In the genomic region with DNA sequence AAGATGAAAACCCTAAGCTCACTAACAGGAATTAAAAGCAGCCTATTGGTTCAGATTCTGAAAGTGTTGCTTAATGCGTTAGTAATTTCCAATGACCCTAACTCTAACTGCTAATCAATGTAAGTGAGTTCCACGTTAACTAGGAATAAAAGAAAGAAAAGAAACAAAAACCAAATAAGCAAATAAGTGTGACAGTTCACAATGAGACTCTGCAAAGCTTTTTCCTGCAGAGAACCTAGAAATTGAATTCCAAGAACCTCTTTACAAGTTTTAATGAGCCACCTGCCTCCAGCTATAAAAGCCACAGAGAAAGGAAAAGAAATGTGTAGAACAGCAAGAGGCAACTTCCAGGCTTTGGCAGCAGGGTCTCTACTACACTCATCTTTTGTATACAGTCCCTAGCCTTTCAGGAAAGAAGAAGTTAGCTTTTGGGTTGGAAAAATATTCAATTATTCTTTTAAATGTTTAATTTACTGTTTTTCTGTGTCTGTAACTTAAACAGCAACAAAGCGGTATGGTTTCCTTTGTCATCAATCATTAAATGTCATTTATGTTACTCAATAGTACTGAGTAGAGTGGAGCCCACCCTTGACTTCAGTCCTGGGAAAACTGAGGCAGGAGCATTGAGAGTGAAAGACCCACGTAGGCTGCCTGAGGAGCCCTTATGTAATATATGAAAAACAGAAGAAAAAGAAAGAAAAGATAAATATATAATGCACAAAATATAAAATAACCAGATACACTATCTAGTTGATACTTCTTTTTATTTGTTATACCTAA, we compare ENCODE assay signal across 26 mouse cellular contexts.
DNase-seq lines count a peak whose midpoint lies in the region; ATAC-seq lines count a peak whose summit lies in the region.
"Had no signal": no experiment of that assay in that cellular context is flagged by ENCODE, and none has a peak within 500 bp of the region (broad histone marks: within the 10 kb centered on the region; RNA-seq: fewer than 3 reads in every experiment).

No protein-coding gene starts in this region.

- 23% methylated on average over 4 of the region's 4 CpGs for WGBS in forebrain, embryonic 11.5 days
- WGBS in forebrain, embryonic 10.5 days = 40% methylated on average over 4 of the region's 4 CpGs
- WGBS in neural tube, embryonic 12.5 days = 43% methylated on average over 4 of the region's 4 CpGs
- 10% methylated on average over 4 of the region's 4 CpGs for WGBS in forebrain, embryonic 16.5 days
- 59% methylated on average over 4 of the region's 4 CpGs for WGBS in hindbrain, embryonic 10.5 days
- 77% methylated on average over 4 of the region's 4 CpGs for WGBS in limb, embryonic 10.5 days

- ATAC-seq in forebrain, embryonic 11.5 days (replicated peaks; ENCODE audit: low FRiP score) = peak; percentile 81
- 0 out of 2 replicates have a peak, but pooled peaks have one; percentile 41 for ATAC-seq in neural tube, embryonic 12.5 days (ENCODE audit: low FRiP score, low read depth)
- peak; percentile 84 for ATAC-seq in forebrain, embryonic 16.5 days
- ATAC-seq: hindbrain, embryonic 16.5 days; Patski had no signal

- no peak overlapping the region for H3K27ac ChIP-seq in forebrain, embryonic 11.5 days (ENCODE audit: low read depth, low read length)
- no peak overlapping the region for H3K27ac ChIP-seq in forebrain, embryonic 10.5 days
- H3K27ac ChIP-seq in neural tube, embryonic 12.5 days = no peak overlapping the region
- no peak overlapping the region for H3K27ac ChIP-seq in forebrain, embryonic 16.5 days (ENCODE audit: low read length)
- H3K27ac ChIP-seq in hindbrain, embryonic 10.5 days = no peak overlapping the region
- H3K27ac ChIP-seq in limb, embryonic 10.5 days = no peak overlapping the region
- H3K27ac ChIP-seq: embryonic facial prominence, embryonic 12.5 days; liver, embryonic 15.5 days; midbrain, embryonic 10.5 days had no signal

- H3K4me3 ChIP-seq in forebrain, embryonic 11.5 days (ENCODE audit: low read depth, low read length) = no peak overlapping the region
- H3K4me3 ChIP-seq in forebrain, embryonic 10.5 days = no peak overlapping the region
- H3K4me3 ChIP-seq in neural tube, embryonic 12.5 days = no peak overlapping the region
- H3K4me3 ChIP-seq in forebrain, embryonic 16.5 days (replicated peaks; ENCODE audit: low read length) = no peak overlapping the region
- H3K4me3 ChIP-seq in hindbrain, embryonic 10.5 days = no peak overlapping the region
- no peak overlapping the region for H3K4me3 ChIP-seq in limb, embryonic 10.5 days
- H3K4me3 ChIP-seq: embryonic facial prominence, embryonic 12.5 days; liver, embryonic 15.5 days; midbrain, embryonic 10.5 days had no signal

- H3K27me3 ChIP-seq in forebrain, embryonic 11.5 days (ENCODE audit: control insufficient read depth, insufficient read depth, low read length) = peaks cover 7% of the 10 kb centered on the region; the same call in 1 of the 2 replicates
- peaks cover 55% of the 10 kb centered on the region for H3K27me3 ChIP-seq in forebrain, embryonic 10.5 days (ENCODE audit: poor library complexity, severe bottlenecking)
- H3K27me3 ChIP-seq in neural tube, embryonic 12.5 days (replicated peaks) = no peaks in the 10 kb centered on the region
- no peaks in the 10 kb centered on the region for H3K27me3 ChIP-seq in forebrain, embryonic 16.5 days (replicated peaks; ENCODE audit: control insufficient read depth, insufficient read depth, low read length)
- no peaks in the 10 kb centered on the region for H3K27me3 ChIP-seq in hindbrain, embryonic 10.5 days (ENCODE audit: insufficient read depth, poor library complexity, severe bottlenecking)
- H3K27me3 ChIP-seq in limb, embryonic 10.5 days (ENCODE audit: low read depth, poor library complexity, severe bottlenecking) = no peaks in the 10 kb centered on the region
- H3K27me3 ChIP-seq: embryonic facial prominence, embryonic 12.5 days; liver, embryonic 15.5 days; Patski had no signal

- H3K4me1 ChIP-seq in forebrain, embryonic 11.5 days (replicated peaks; ENCODE audit: control insufficient read depth, insufficient read depth, low read length) = no peaks in the 10 kb centered on the region
- H3K4me1 ChIP-seq in forebrain, embryonic 10.5 days = peaks cover 8% of the 10 kb centered on the region; the same call in 1 of the 2 replicates
- no peaks in the 10 kb centered on the region for H3K4me1 ChIP-seq in neural tube, embryonic 12.5 days
- no peaks in the 10 kb centered on the region for H3K4me1 ChIP-seq in forebrain, embryonic 16.5 days (replicated peaks; ENCODE audit: control insufficient read depth, insufficient read depth, low read length)
- H3K4me1 ChIP-seq in hindbrain, embryonic 10.5 days (replicated peaks) = no peaks in the 10 kb centered on the region
- no peaks in the 10 kb centered on the region for H3K4me1 ChIP-seq in limb, embryonic 10.5 days
- H3K4me1 ChIP-seq: embryonic facial prominence, embryonic 12.5 days; liver, embryonic 15.5 days had no signal

- no peak overlapping the region for H3K9ac ChIP-seq in forebrain, embryonic 11.5 days (ENCODE audit: low read length)
- H3K9ac ChIP-seq in neural tube, embryonic 12.5 days = no peak overlapping the region
- H3K9ac ChIP-seq in forebrain, embryonic 16.5 days (replicated peaks; ENCODE audit: low read depth, low read length) = no peak overlapping the region
- H3K9ac ChIP-seq: embryonic facial prominence, embryonic 12.5 days; liver, embryonic 15.5 days; lung, embryonic 14.5 days had no signal

- no peak overlapping the region for H3K4me2 ChIP-seq in forebrain, embryonic 11.5 days (ENCODE audit: low read depth, low read length, severe bottlenecking)
- no peak overlapping the region for H3K4me2 ChIP-seq in neural tube, embryonic 12.5 days (replicated peaks)
- no peak overlapping the region for H3K4me2 ChIP-seq in forebrain, embryonic 16.5 days (ENCODE audit: low read length)
- H3K4me2 ChIP-seq: embryonic facial prominence, embryonic 12.5 days; liver, embryonic 15.5 days; lung, embryonic 14.5 days had no signal

- DNase-seq in forebrain, embryonic 11.5 days (ENCODE audit: low spot score) = no peak
- DNase-seq in forebrain, embryonic 10.5 days (ENCODE audit: extremely low spot score, low spot score) = no peak
- no peak for DNase-seq in neural tube, embryonic 10.5 days (ENCODE audit: extremely low spot score, low spot score)
- DNase-seq in kidney, adult 11 months = no peak
- no peak for DNase-seq in hindbrain, embryonic 10.5 days (ENCODE audit: low spot score)
- DNase-seq in limb, embryonic 10.5 days (ENCODE audit: low spot score) = no peak
- DNase-seq: adrenal gland, postnatal 14 days; cerebellum, adult 18-20 months; cerebellum, postnatal 10 days; gastrocnemius, postnatal 25 days; heart, postnatal 14 days; kidney, adult 2 months; kidney, postnatal 4 days; lung, embryonic 14.5 days; lung, postnatal 14 days; right cerebral cortex, postnatal 25 days; spleen, adult 18-20 months; thymus, adult 18-20 months; thymus, postnatal 25 days had no signal

- H3K36me3 ChIP-seq in forebrain, embryonic 11.5 days (ENCODE audit: control insufficient read depth, insufficient read depth, low read length) = no peaks in the 10 kb centered on the region
- no peaks in the 10 kb centered on the region for H3K36me3 ChIP-seq in forebrain, embryonic 10.5 days (replicated peaks)
- no peaks in the 10 kb centered on the region for H3K36me3 ChIP-seq in neural tube, embryonic 12.5 days
- H3K36me3 ChIP-seq in forebrain, embryonic 16.5 days (ENCODE audit: control insufficient read depth, insufficient read depth) = no peaks in the 10 kb centered on the region
- H3K36me3 ChIP-seq in hindbrain, embryonic 10.5 days = no peaks in the 10 kb centered on the region
- H3K36me3 ChIP-seq in limb, embryonic 10.5 days = no peaks in the 10 kb centered on the region
- H3K36me3 ChIP-seq: embryonic facial prominence, embryonic 12.5 days; liver, embryonic 15.5 days; midbrain, embryonic 10.5 days had no signal

- no peaks in the 10 kb centered on the region for H3K9me3 ChIP-seq in forebrain, embryonic 11.5 days (ENCODE audit: control insufficient read depth, low read length)
- no peaks in the 10 kb centered on the region for H3K9me3 ChIP-seq in forebrain, embryonic 10.5 days
- no peaks in the 10 kb centered on the region for H3K9me3 ChIP-seq in neural tube, embryonic 12.5 days
- H3K9me3 ChIP-seq in forebrain, embryonic 16.5 days (ENCODE audit: control insufficient read depth, low read length) = no peaks in the 10 kb centered on the region
- no peaks in the 10 kb centered on the region for H3K9me3 ChIP-seq in hindbrain, embryonic 10.5 days
- no peaks in the 10 kb centered on the region for H3K9me3 ChIP-seq in limb, embryonic 10.5 days (replicated peaks)
- H3K9me3 ChIP-seq: embryonic facial prominence, embryonic 12.5 days; liver, embryonic 15.5 days; midbrain, embryonic 10.5 days had no signal
